Mouse (Mus musculus): ENCODE data around the gene 4930564D02Rik. TPM values are rescaled to one million over a fixed set of nuclear protein-coding genes. Genes with fewer than 3 reads are reported as not detected.

Gene 4930564D02Rik
- total RNA-seq, 2 experiments from 2014 or later, result not detected

DNA sequence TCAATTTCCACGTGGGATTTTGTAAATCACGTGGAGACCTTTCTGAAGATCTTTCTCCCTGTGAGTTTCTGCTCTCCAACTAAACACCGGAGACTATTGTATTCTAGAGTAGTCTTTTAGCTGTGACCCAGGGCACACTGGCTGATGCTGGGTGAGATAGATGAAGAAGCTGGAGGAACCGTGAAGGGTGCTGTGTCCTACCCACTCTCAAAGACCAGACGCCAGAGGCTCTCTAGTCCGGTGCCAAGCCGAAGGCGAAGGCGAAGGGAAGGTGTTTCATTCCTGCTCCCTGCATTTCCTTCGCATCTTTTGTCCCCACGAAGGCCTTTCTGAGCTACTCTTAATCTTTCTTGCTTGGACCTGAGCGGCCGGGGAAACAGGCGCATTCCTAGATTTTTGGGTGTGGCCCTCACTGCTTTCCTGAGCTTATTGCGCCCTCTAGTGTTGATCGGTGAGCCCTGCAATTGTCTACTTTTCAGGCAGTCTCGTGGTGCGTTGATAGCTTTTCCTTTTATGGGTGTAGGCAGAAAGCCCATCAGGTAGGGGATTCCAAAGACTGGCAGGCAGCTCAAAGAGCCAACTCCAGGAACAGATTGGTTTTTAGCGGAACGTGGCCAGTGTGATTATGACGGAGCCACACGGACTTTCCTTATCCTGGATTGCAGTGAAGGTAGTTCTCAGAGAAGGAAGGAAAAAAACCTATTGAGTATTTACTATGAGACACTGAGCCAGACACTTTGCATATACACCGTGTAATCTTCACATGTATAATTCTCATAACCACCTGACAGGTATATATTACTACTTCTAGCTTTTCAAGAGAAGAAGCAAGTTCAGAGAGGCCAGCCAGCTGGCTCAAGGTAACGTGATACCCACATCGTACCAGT is 7.8 kb upstream of the 4930564D02Rik start:
- peak; percentile 85 for DNase-seq

DNA sequence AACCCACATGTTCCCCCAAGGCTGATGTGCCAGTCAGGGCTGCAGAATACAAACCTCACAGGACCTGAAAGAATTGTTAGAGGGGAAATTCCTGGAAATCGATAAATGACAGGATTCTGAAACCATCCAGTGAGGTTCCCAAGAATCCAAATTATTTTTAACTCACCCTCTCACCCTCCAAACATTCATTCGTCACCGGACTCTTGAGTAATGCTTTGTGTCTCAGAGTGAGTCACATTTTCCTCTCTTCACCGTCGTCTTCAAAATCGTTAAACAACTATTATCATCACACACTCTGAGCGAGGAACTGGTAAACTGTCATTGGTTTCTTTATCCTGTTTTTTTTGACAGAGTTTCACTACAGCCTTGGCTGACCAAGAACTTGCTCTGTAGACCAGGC is 6.7 kb upstream of the 4930564D02Rik start:
- DNase-seq, result no peak

DNA sequence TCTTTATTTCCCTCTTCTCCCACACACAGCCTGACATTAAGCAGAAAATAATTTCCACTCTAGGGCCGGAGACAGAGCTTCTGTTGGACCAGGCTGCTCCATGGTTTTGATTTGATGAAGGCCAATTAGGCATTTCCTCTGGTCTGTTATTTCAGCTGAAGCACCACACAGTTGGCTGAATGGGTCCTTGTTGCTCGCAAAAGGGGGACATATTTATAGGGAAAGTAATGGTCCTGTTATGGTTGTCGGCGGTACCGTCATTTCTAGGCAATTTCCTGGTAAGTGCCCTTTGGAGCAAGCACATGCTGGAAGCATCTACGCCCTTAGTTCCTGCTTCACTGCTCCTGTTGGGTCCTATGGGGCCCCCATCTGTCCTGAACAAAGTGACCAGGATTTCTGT is 5.7 kb upstream of the 4930564D02Rik start:
- no peak for DNase-seq

DNA sequence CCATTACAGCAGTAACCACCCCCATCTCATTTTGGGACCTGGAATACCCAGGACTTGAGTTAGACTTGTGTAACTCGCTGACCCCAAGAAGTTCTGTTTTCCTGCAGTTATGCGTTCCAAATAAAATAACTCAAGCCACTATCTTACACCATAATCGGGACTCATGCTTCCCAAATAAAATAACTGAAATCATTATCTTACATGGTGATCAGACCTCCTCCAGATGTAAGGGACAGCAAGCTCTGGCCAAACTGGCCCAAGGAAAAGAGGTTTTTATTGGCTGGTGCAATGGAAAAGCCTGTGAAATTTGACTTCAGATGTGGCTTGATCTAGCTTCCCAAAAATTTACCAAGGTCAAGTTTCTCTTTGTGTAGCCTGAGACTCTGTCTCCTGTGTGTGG is 5.1 kb upstream of the 4930564D02Rik start:
- DNase-seq, result no peak

DNA sequence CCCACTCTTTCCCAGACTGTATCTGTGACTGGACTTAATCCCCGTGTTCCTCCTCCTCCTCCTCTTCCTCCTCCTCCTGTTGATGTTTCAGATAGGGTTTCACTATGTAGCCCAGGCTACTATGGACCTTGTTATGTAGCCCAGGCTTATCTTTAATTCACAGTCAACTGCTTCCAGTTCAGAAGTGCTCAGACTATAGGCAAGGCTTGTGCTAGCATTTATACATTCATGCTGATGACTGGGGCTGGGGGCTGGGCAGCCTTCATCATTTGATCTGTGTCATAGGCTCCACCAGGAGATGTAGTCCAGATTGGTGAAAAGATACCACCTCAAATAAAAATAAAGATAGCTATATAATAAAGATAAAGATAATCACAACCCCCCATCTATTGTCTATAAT is 4.7 kb upstream of the 4930564D02Rik start:
- DNase-seq, result no peak

DNA sequence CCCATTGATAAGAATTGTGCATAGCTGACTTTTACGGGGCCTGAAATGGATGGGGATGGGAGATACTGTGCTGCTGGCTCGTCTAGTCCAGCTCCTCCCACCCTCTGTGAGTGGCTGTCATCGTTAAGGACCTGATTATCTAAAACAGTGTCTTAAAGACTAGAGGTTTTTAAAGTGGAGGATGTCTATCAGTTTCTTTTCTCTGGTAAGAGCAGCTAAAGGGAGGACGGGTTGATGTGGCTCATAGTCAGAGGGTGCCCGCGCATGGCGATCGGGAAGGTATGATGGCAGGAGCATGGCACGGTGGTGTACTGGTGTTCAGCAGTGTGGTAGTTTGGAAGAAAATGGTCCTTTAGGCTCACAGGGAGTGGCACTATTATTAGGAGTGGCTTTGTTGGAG is 4.0 kb upstream of the 4930564D02Rik start:
- DNase-seq, result no peak

DNA sequence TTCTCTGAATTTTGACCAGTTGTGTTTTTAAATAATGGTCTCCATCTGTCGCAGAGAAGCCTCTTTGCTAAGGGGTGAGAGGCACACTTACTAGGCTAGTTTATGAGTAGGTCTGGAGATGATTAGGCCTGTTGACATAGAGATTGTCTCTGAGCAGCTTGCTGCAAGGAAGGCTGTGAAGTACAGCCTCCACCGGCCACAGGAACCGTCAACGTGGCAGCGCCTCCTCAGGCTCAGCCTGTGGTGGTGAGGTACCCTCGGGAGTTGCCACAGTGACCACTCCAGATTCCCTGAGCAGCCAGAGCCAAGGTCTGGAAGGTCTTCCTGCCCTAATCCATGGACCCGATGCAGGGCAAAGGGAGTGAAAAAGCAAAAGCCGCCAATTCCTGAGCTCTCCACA is 3.9 kb downstream of the 4930564D02Rik start:
- DNase-seq, result no peak

DNA sequence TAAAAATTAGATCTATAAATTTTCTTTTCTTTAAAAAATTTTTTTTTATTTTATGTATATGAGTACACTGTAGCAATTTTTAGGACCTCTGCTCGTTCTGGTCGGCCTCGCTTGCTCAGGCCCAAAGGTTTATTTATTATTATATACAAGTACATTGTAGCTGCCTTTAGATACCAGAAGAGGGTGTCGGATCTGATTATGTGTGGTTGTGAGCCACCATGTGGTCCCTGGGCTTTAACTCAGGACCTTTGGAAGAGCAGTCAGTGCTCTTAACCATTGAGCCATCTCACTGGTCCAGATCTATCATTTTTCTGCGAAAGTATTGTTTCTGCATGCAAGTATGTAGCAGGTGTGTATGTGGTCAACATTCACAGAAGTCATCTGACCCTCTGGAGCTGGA is 4.6 kb downstream of the 4930564D02Rik start:
- no peak for DNase-seq

DNA sequence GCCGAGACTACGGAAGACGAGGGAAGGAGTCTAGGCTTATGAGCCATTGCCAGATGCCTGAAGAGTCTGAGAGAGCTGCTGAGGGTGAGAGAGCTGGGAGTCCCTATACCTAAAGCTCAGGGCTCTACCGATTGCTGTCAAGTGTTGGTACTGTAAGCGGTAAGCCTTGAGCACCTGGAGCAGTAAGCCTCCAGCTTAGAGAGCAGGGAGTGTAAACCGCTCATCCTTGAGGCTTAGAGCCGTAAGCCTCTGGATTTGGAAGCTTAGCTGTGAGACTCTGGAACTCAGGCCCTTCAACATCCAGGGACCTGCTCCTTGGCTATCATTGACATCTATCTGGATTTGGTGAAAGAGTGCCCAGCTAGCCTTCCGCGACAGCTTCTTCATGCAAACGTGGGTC is 5.9 kb downstream of the 4930564D02Rik start:
- DNase-seq, result no peak

DNA sequence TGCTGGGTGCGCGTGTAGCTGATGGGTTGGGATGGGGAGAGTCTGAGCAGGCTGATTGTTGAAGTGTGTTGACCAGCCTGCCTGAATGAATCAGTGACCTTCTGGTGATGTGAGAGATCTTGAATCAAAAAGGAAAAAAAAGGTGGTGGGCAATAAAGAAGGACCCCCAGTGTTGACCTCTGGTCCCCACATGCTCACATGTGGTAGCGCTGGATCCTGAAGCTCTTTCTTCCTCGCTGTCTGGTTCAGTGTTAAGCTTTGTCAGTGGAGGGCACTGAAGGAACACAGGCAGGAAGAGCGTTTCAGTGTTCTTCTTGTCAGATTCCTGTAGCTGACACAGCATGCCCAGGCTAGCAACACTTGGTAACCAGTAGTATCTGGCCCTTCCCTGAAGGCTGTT is 9.2 kb downstream of the 4930564D02Rik start:
- no peak for DNase-seq

DNA sequence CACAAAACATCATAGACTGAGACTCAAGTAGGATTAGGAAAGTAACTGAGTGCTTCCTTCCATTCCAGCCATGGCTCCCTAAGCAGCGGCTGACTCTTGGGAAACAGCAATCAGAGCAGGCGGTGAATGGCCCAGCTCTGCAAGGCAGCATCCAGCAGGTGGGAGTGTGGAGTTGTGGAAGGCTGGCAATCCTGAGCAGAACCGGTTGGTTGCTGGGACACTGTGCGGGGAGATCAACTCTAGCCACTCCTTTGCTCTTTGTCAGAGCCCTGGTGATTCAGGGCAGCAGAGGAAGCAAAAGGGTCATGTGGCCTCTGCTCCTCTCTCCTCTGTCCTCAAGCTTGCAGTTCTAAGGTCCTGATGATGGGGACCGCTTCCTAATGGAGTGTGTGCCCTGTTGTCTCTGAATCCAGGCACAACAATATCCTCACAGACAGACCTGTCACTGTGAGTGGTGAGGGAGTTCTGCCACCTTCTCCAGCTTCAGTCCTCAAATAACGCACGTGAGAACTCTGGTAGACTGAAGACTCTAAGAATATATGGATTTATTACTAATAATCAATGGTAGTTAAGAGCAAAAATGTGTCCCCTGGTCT is 11.7 kb downstream of the 4930564D02Rik start:
- peak; percentile 84 for DNase-seq

DNA sequence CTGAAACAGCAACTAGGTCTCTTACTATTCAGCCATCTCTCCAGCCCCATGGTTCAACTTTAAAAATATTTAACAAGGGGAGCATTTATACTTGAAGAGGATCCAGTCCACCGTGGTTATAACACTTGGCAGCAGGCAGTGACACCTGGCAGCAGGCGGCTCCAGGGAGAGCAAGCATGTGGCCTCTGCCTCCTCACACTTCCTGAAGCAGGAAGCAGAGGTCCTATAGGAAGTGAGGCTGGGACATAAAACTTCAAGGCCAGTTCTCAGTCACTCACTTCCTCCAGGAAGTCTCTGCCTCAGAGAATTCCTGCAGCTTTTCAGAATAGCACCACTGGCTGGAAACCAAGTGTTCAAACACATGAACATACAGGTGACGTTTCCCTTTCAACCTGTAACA is 20.7 kb downstream of the 4930564D02Rik start:
- peak; percentile 14 for DNase-seq

DNA sequence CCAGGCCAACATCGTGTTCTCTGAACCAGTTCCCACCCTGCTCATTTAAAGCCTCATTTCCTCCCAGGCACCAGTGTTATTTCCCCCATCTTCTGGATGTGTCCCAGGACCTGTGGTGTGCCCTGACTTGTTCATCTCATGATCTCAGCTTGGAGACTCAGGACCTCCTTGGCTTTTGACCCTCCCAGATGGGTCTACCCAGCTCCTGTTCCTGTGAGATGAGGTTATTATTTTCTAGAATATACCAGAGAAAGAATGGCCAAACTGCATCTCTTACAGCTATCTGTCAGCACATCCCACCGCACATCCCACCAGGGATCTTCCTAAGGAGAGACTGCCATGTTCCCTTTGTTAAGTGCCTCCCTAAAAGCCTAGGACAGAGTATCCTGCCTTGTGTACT is 22.0 kb downstream of the 4930564D02Rik start:
- no peak for DNase-seq

DNA sequence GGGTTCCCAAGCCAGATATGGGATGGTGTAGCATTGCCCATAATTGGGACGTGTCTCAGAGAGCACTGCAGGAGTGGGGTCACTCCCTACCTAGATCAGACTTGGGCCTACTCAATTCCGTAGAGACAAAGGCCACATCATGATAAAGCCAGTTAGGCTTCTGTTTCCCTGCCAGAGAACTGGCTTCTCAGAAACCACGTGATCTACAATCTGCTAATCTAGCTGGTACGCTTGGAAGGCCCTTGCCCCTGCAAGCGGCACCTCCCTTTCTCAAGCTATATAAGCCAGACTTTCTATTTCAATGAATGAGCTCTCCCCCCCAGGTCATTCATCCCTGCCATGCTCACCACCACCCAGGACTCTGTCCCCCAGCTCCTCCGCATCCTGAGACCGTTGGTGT is 23.5 kb downstream of the 4930564D02Rik start:
- DNase-seq, result no peak

DNA sequence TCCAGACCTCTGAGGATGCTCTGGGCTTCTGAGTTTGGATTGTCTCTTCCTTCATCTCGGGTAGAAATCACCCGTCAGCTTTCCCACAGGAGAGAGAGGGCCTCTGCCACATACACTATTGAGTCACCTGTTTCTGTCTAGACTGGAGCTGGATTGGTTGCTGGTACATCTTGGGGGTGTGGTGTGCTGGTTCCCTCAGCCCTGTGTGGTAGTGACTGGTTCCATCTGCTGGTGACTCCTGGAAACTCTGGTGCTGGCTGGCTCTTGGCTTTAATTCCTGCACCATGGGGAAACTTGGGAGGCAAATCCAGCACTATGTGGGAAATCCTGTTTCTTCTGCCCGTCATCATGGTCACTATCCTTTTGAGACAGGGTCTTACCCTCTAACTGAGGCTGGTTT is 24.3 kb downstream of the 4930564D02Rik start:
- peak; percentile 72 for DNase-seq

DNA sequence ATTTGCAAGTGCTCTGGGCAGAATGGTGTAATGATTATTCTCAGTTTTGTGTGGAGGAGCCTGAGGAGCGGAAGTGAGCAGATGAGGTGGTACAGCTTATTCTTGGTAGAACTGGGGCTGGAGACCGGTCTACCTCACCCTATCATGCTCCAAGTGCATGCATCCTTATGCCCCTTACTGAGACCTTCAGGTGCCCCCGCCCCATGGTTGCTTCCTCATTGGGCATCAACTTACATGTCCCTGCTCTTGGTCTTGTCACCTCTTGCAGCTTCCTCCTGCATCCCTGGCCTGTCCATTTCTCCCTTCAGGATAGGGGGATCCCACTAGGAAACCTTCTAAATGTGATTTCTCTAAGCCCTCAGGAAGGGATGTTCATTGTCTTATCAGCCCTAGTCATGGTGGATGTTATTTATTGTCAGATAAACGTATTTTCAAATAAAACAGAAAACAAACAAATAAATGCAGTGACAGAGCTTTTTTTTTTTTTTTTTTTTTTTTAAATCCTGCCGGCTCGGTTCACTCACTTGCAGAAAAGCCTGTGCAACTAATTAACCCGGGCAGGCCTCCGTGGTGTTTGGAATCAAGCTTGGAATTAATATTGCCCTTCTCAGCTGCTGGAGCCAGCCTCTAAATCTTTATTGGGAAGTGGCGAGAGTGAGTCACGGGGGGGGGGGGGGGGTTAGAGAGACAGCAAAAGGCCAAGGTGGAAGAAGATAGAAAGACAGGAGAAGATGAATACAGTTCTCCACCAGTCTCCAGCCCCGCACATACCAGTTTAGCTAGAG is 26.3 kb downstream of the 4930564D02Rik start:
- no peak for DNase-seq

DNA sequence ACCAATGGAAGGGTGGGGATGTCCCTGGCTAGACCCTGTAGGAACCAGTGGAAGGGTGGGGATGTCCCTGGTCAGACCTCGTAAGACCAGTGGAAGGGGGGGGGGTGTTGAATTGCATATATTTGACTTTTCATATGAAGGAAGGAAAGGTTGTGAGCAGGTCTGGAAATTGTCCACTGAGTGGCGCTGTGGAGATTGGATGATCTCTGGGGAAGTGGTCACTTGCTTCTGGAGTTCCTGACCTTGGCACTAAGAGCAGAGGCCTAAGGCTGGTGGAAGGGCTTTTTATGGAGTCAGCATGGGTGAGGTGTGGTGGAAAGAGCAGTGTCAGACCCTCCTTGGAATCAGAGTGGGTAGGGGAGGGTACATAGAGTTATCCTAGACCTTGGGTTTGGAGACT is 27.8 kb downstream of the 4930564D02Rik start:
- DNase-seq, result peak; percentile 14

DNA sequence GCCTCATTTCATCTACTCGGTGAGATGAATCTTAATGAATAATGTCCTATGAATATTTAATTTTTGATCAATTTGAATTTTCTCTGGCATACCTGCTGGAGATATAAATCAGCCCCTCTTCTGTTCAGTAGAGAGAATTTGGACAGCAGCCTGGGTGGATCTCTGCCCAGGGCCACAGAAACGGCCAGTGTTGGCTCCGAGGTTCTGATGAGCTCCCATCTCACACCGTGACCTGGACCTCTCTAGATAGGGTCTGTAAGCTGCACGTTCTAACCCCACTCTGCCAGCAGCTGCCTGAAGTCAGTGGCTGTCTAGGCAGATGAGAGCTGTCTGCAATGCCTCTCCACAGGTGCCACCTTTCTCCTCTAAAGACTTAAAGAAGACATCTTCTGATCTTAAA is 28.4 kb downstream of the 4930564D02Rik start:
- DNase-seq, result no peak

DNA sequence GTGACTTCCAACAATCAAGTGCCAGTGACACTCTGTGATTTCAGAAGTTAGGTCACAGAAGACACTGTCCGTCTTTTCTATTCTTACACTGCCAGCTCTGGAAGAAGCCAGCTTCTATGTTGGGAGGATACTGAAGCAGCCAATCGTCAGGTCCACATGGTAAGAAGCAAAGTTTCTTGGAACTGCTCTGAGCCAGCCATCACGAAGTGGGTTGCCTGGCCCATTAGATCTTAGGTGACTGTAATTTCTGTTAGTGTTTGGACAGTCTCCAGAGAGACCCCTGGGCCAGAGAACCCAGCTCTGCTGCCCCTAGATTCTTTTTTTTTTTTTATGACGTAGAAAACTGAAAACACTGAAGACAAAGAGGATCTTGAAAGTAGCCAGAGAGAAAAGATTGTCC is 30.9 kb downstream of the 4930564D02Rik start:
- DNase-seq, result no peak

DNA sequence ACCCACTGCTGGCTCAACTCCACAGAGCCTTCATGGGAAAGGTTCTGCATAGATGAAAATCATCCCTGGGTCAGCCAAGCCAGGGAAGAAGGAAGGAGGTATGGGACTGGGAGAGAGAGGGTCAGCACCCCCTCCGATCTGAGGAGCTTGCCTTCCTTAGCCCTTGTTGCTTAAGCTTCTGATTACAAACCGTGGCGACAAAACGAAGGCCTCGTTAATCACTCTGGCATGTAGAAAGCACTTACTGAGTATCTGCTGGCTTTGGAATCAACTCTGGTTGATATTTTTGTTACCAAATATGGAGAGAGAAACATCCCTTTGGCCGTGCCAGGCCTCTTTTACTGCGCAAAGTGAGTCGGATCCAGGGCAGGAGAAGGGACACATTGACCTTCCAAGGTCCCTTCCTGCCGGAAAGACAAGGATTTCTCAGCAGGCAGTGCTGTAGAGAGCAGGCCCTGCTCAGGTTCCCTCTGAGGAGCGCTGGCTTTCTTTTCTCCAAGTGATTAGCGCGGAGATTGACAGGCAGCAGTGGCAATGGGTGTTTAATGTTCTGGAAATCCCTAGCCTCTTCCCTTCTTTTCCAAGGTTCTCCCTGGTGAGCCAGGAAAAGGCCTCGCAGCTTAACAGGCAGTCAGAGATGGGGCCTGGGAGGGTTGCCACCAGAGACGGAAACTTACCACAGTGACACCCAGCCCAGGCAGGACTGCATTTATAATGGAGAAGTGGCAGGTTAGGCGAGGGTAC is 33.1 kb downstream of the 4930564D02Rik start:
- no peak for DNase-seq

DNA sequence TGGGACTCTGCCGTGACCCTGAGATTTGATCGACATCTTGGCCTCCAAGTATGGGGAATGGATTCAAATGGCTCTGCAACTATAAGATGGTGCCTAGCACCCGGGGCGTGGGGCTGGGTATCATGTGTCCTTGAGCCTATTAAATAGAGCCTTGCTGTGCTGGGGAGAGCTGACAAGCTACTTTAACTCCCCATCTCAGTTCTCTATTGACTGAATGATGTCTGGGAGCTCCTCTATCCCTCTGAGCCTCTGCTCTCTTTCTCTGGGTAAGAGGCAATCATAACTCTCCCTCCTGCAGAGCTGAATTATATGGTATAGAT is 33.6 kb downstream of the 4930564D02Rik start:
- no peak for DNase-seq

DNA sequence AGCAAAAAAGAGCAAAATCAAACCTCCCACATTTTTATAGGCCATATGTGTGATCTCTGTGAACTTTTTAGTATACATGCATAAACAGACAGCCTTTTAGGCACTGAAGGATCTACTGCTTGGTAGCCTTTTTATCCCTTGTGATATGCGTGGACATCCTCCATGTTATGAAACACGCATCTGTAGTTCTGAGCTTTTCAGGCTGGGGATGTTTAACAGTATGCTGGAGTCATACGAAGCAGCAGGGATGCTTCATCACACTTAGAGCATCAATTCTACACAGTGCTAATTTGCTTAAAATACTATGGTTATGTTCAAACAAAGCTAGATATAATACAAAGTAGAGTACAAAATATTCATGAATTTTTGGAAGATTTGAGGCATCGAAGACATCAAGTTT is 39.2 kb downstream of the 4930564D02Rik start:
- DNase-seq, result no peak

DNA sequence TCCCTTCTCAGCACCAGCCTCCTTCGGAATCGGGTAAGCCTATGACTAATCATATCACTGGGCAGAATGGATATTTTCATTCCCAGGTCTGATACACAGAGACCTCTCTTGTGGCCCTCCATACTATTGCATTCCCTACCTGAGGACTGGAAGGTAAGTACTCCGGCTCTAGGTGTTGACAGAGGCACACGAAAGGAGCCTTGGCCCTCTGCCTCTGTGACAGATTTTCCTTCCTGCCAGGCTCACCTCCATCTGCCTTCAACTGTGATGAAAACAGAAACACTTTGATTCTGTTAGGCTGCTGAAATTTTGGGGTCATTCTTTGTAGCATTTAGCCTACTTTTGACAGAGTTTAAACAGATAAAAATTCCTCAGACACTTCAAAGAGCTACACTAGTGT is 47.2 kb downstream of the 4930564D02Rik start:
- no peak for DNase-seq

Measured in adrenal gland, postnatal 10 days (tissue).